In the genomic region with DNA sequence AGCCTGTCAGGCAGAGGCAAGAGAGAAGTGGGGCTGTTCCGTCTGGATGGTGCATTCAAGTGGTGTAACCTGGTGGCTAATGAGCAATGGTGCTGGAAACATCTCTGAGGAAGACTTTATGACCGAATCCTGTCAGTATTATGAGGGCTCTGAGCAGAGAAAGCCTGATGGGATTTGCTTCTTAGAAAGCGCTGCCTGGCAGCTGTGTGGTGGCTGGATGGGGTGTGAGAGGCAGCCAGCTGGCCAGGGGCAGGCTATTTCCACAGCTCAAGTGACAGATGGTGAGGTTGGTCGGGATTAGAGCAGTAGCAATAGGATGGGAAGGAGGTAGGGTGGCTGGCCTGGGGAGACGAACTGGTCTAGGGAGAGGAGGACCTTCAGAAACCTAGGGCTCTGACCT, we compare ENCODE assay signal across 8 mouse cellular contexts. TPM values are rescaled to one million over a fixed set of nuclear protein-coding genes. Genes with fewer than 3 reads are reported as not detected.
DNase-seq lines count a peak whose midpoint lies in the region; ATAC-seq and TF ChIP-seq lines count a peak whose summit lies in the region.

No protein-coding gene starts in this region.

- H3K4me1 ChIP-seq in heart, embryonic 10.5 days, result peaks cover 32% of the 10 kb centered on the region
- H3K4me1 ChIP-seq in E14TG2a.4 (replicated peaks; ENCODE audit: low read depth, low read length), result peaks cover 29% of the 10 kb centered on the region
- H3K4me1 ChIP-seq in forebrain, embryonic 16.5 days (replicated peaks; ENCODE audit: control insufficient read depth, insufficient read depth, low read length), result peaks cover 10% of the 10 kb centered on the region
- H3K4me1 ChIP-seq in midbrain, embryonic 10.5 days, result peaks cover 17% of the 10 kb centered on the region

- TF ChIP-seq CTCF in E14TG2a.4 (conservative IDR thresholded peaks at IDR 0.05; ENCODE audit: low read length), result no peak

- ATAC-seq in forebrain, embryonic 16.5 days, result no peak; the same call in 1 of the 2 replicates

- peaks cover 26% of the 10 kb centered on the region for H3K27me3 ChIP-seq in heart, embryonic 10.5 days (ENCODE audit: insufficient read depth, poor library complexity, severe bottlenecking)
- H3K27me3 ChIP-seq in E14TG2a.4 (ENCODE audit: insufficient read depth, low read length), result peaks cover 6% of the 10 kb centered on the region; the same call in 1 of the 2 replicates
- H3K27me3 ChIP-seq in forebrain, embryonic 16.5 days (replicated peaks; ENCODE audit: control insufficient read depth, insufficient read depth, low read length), result no peaks in the 10 kb centered on the region
- no peaks in the 10 kb centered on the region; the same call in 1 of the 2 replicates for H3K27me3 ChIP-seq in midbrain, embryonic 10.5 days (ENCODE audit: low read depth, poor library complexity, severe bottlenecking)

- no peaks in the 10 kb centered on the region for H3K9me3 ChIP-seq in heart, embryonic 10.5 days
- H3K9me3 ChIP-seq in E14TG2a.4 (ENCODE audit: low read length), result no peaks in the 10 kb centered on the region
- H3K9me3 ChIP-seq in forebrain, embryonic 16.5 days (ENCODE audit: control insufficient read depth, low read length), result no peaks in the 10 kb centered on the region
- no peaks in the 10 kb centered on the region for H3K9me3 ChIP-seq in midbrain, embryonic 10.5 days (replicated peaks)

- no peak for DNase-seq in heart, embryonic 10.5 days (ENCODE audit: low spot score)
- DNase-seq in heart, adult 9 months (ENCODE audit: low spot score in 2 of 2), result no peak
- no peak for DNase-seq in midbrain, embryonic 10.5 days (ENCODE audit: low spot score)
- DNase-seq in thymus, postnatal 36 days, result no peak
- no peak for DNase-seq in adrenal gland, adult 8-10 months
- DNase-seq in testis, postnatal 10 days (ENCODE audit: low spot score), result no peak

- no peak overlapping the region for H3K4me2 ChIP-seq in forebrain, embryonic 16.5 days (ENCODE audit: low read length)

- H3K4me3 ChIP-seq in heart, embryonic 10.5 days, result no peak overlapping the region
- 0 out of 2 replicates have a peak overlapping the region, but pooled peaks have one; percentile 63 for H3K4me3 ChIP-seq in E14TG2a.4 (replicated peaks; ENCODE audit: low read length)
- no peak overlapping the region for H3K4me3 ChIP-seq in forebrain, embryonic 16.5 days (replicated peaks; ENCODE audit: low read length)
- peak overlapping the region; percentile 48 for H3K4me3 ChIP-seq in midbrain, embryonic 10.5 days

- H3K36me3 ChIP-seq in heart, embryonic 10.5 days, result no peaks in the 10 kb centered on the region
- no peaks in the 10 kb centered on the region for H3K36me3 ChIP-seq in E14TG2a.4 (ENCODE audit: insufficient read depth, low read length)
- no peaks in the 10 kb centered on the region for H3K36me3 ChIP-seq in forebrain, embryonic 16.5 days (ENCODE audit: control insufficient read depth, insufficient read depth)
- no peaks in the 10 kb centered on the region for H3K36me3 ChIP-seq in midbrain, embryonic 10.5 days

- WGBS in heart, embryonic 10.5 days, result 70% methylated on average over 5 of the region's 5 CpGs
- WGBS in forebrain, embryonic 16.5 days, result 75% methylated on average over 5 of the region's 5 CpGs
- 77% methylated on average over 5 of the region's 5 CpGs for WGBS in midbrain, embryonic 10.5 days

- H3K9ac ChIP-seq in forebrain, embryonic 16.5 days (replicated peaks; ENCODE audit: low read depth, low read length), result peak overlapping the region; percentile 47

- peak overlapping the region; percentile 78 for H3K27ac ChIP-seq in heart, embryonic 10.5 days
- H3K27ac ChIP-seq in forebrain, embryonic 16.5 days (ENCODE audit: low read length), result no peak overlapping the region; the same call in 1 of the 2 replicates
- H3K27ac ChIP-seq in midbrain, embryonic 10.5 days (replicated peaks), result peak overlapping the region; percentile 80

RNA-seq across cellular contexts. Expression of a gene that starts 12.7 kb away (rescaled TPM):
- polyA plus RNA-seq in heart, embryonic 10.5 days (2016; fragmentation: Nextera tagmentation; extraction: Ambion mirVana), result 2.2 and 3.4 TPM in 2 replicates
- polyA plus RNA-seq in forebrain, embryonic 16.5 days (2015; fragmentation: Nextera tagmentation; extraction: Ambion mirVana), result 22.5 and 27.7 TPM in 2 replicates
- 5.4 and 7.5 TPM in 2 replicates for polyA plus RNA-seq in midbrain, embryonic 10.5 days (2016; fragmentation: Nextera tagmentation; extraction: Ambion mirVana)
- total RNA-seq in adrenal gland, adult 8-10 months (2022), result 10 to 100 TPM in 2 of 4 experiments, 1 to 10 TPM in 2; 4.9 to 16.6 (median 10.8) TPM

RNA-seq across cellular contexts. Expression of a gene that starts 16.0 kb away (rescaled TPM):
- 11.2 and 11.6 TPM in 2 replicates for polyA plus RNA-seq in heart, embryonic 10.5 days (2016; fragmentation: Nextera tagmentation; extraction: Ambion mirVana)
- polyA plus RNA-seq in forebrain, embryonic 16.5 days (2015; fragmentation: Nextera tagmentation; extraction: Ambion mirVana), result 9.6 and 11.1 TPM in 2 replicates
- 11.7 and 12.2 TPM in 2 replicates for polyA plus RNA-seq in midbrain, embryonic 10.5 days (2016; fragmentation: Nextera tagmentation; extraction: Ambion mirVana)
- total RNA-seq in adrenal gland, adult 8-10 months (2022), result 10 to 100 TPM; 11.7 to 19.3 (median 14.4) TPM

RNA-seq across cellular contexts. Expression of a gene that starts 32.6 kb away (rescaled TPM):
- polyA plus RNA-seq in heart, embryonic 10.5 days (2016; fragmentation: Nextera tagmentation; extraction: Ambion mirVana), result 2.6 and 4.8 TPM in 2 replicates
- 0.26 and 0.42 TPM in 2 replicates for polyA plus RNA-seq in forebrain, embryonic 16.5 days (2015; fragmentation: Nextera tagmentation; extraction: Ambion mirVana)
- polyA plus RNA-seq in midbrain, embryonic 10.5 days (2016; fragmentation: Nextera tagmentation; extraction: Ambion mirVana), result 1.2 TPM in 2 replicates
- total RNA-seq in adrenal gland, adult 8-10 months (2022), result under 1 TPM; 0.38 to 0.66 (median 0.46) TPM

RNA-seq across cellular contexts. Expression of a gene that starts 58.8 kb away (rescaled TPM):
- polyA plus RNA-seq in heart, embryonic 10.5 days (2016; fragmentation: Nextera tagmentation; extraction: Ambion mirVana), result 0.25 and 0.44 TPM in 2 replicates
- 0.14 and 0.22 TPM in 2 replicates for polyA plus RNA-seq in forebrain, embryonic 16.5 days (2015; fragmentation: Nextera tagmentation; extraction: Ambion mirVana)
- polyA plus RNA-seq in midbrain, embryonic 10.5 days (2016; fragmentation: Nextera tagmentation; extraction: Ambion mirVana), result 0.39 and 0.60 TPM in 2 replicates
- under 1 TPM; 0.49 to 0.91 (median 0.60) TPM for total RNA-seq in adrenal gland, adult 8-10 months (2022)

Comparison
In these comparisons a context has a peak if more than half of its experiments do, and no peak if none do; other contexts are left out.
1. H3K4me3 ChIP-seq: peak in E14TG2a.4 (single experiment) and midbrain, embryonic 10.5 days (single experiment); none in heart, embryonic 10.5 days (single experiment) and forebrain, embryonic 16.5 days (single experiment).